Mouse (Mus musculus) lung, adult 2 months (tissue): ENCODE measurements around the gene Pam16. TPM values are rescaled to one million over a fixed set of nuclear protein-coding genes. Genes with fewer than 3 reads are reported as not detected.

Experiments used
- DNase-seq: peaks from one replicate; pipeline ENCODE4 v3.0.0; 2022
- H3K4me1 ChIP-seq: fragments of 200-500 bp; 2 replicates; pipeline ENCODE4 v1.6.1; 2011; ENCODE audit warnings: low read length; ENCODE audit not compliant: control insufficient read depth, insufficient read depth
- H3K4me3 ChIP-seq: fragments of 200-500 bp; replicated peaks from 2 replicates; pipeline ENCODE3; 2011; ENCODE audit warnings: low read depth, mild to moderate bottlenecking, control low read depth, low read length; ENCODE audit errors: extremely low read depth
- CTCF ChIP-seq: fragments of 200-500 bp; IDR thresholded peaks from 2 replicates; pipeline ENCODE4 v1.5.1; 2011; ENCODE audit warnings: mild to moderate bottlenecking, low read length, control low read depth; ENCODE audit not compliant: insufficient read depth
- POLR2A ChIP-seq: fragments of 200-500 bp; IDR thresholded peaks from 2 replicates; pipeline ENCODE4 v1.6.1; 2011; ENCODE audit warnings: low read depth, mild to moderate bottlenecking, control low read depth, low read length, borderline replicate concordance; ENCODE audit errors: extremely low read depth
- WGBS: fragments of 180-500 bp; shearing (Covaris S2); methylation state at CpG from one replicate; pipeline ENCODE4 v1.1.7; 2018; 5-methylcytosine and 5-hydroxymethylcytosine counted together
- polyA plus RNA-seq: library from polyadenylated mRNA; depleted of rRNA; stranded (reverse); fragments of >200 nt; gene quantifications from 2 replicates; pipeline ENCODE4 v1.2.3, GENCODE M21; 2012; rRNA removed

Pam16 gene
- polyA plus RNA-seq, result 8.4 and 12.3 TPM in 2 replicates

- WGBS, result under 1% methylated on average over 56 of the region's 56 CpGs
- TF ChIP-seq CTCF (no peak), POLR2A (peak; percentile 33; the same call in 1 of the 2 replicates)
- DNase-seq, result peak; percentile 93
- peak within 1 kb of the TSS; percentile 87 for H3K4me3 ChIP-seq
- peaks cover 11% of the 10 kb centered on the region for H3K4me1 ChIP-seq
Measured at GRCm38 (mm10) chr16:4624481-4625110, at the start of gene Pam16. TSS of gene Pam16 (minus strand) at chr16:4624988.

GRCm38 (mm10) chr16:4674091-4674490, 49.3 kb upstream of the Pam16 start:
- 44% methylated on average over 4 of the region's 4 CpGs for WGBS
- no peak for DNase-seq
- H3K4me3 ChIP-seq, result no peak overlapping the region
- peaks cover 4% of the 10 kb centered on the region for H3K4me1 ChIP-seq
- TF ChIP-seq POLR2A, result no peak
- TF ChIP-seq CTCF, result no peak

GRCm38 (mm10) chr16:4670317-4670716, 45.5 kb upstream of the Pam16 start:
- H3K4me1 ChIP-seq, result no peaks in the 10 kb centered on the region
- WGBS, result 66% methylated on average over 5 of the region's 5 CpGs
- no peak for DNase-seq
- no peak overlapping the region for H3K4me3 ChIP-seq
- TF ChIP-seq CTCF (no peak), POLR2A (no peak)

- peak; percentile 80 for DNase-seq
- peak; percentile 96 for TF ChIP-seq CTCF
- no peak for TF ChIP-seq POLR2A
- H3K4me1 ChIP-seq, result no peaks in the 10 kb centered on the region
- 43% methylated on average over 3 of the region's 3 CpGs for WGBS
- no peak overlapping the region for H3K4me3 ChIP-seq
Measured at GRCm38 (mm10) chr16:4667190-4667808, 42.5 kb upstream of the Pam16 start.

GRCm38 (mm10) chr16:4665726-4666125, 40.9 kb upstream of the Pam16 start:
- TF ChIP-seq CTCF (no peak), POLR2A (no peak)
- no peak for DNase-seq
- Histone ChIP-seq H3K4me3 (no peak overlapping the region), H3K4me1 (no peaks in the 10 kb centered on the region)
- 77% methylated on average over 2 of the region's 2 CpGs for WGBS

GRCm38 (mm10) chr16:4663806-4664205, 39.0 kb upstream of the Pam16 start:
- no peak for TF ChIP-seq POLR2A
- TF ChIP-seq CTCF, result no peak
- WGBS, result 88% methylated on average over 2 of the region's 2 CpGs

GRCm38 (mm10) chr16:4661605-4662004, 36.8 kb upstream of the Pam16 start:
- TF ChIP-seq POLR2A (no peak), CTCF (no peak)
- no peak for DNase-seq
- H3K4me3 ChIP-seq, result no peak overlapping the region
- 89% methylated on average over 2 of the region's 2 CpGs for WGBS
- H3K4me1 ChIP-seq, result no peaks in the 10 kb centered on the region

More at GRCm38 (mm10) chr16:4663806-4664205, 39.0 kb upstream of the Pam16 start:
- Histone ChIP-seq H3K4me3 (no peak overlapping the region), H3K4me1 (no peaks in the 10 kb centered on the region)
- no peak for DNase-seq

GRCm38 (mm10) chr16:4659326-4659725, 34.5 kb upstream of the Pam16 start:
- no peak overlapping the region for H3K4me3 ChIP-seq
- 50% methylated on average over 2 of the region's 2 CpGs for WGBS
- TF ChIP-seq CTCF, result no peak
- TF ChIP-seq POLR2A, result no peak
- H3K4me1 ChIP-seq, result no peaks in the 10 kb centered on the region
- DNase-seq, result no peak

- 42% methylated on average over 11 of the region's 11 CpGs for WGBS
- DNase-seq, result no peak
- Histone ChIP-seq H3K4me3 (no peak overlapping the region), H3K4me1 (no peaks in the 10 kb centered on the region)
- TF ChIP-seq CTCF (no peak), POLR2A (no peak)
Measured at GRCm38 (mm10) chr16:4658781-4659245, 34.0 kb upstream of the Pam16 start.

GRCm38 (mm10) chr16:4656571-4657081, 31.8 kb upstream of the Pam16 start:
- no peak overlapping the region for H3K4me3 ChIP-seq
- no peak for DNase-seq
- TF ChIP-seq CTCF (no peak), POLR2A (no peak)
- WGBS, result 72% methylated on average over 9 of the region's 9 CpGs
- no peaks in the 10 kb centered on the region for H3K4me1 ChIP-seq
